Mouse (Mus musculus): Measurements from ENCODE around the gene Cxcr5. TPM values are rescaled to one million over a fixed set of nuclear protein-coding genes. Genes with fewer than 3 reads are reported as not detected.
"Not testable (repeated sequence)": the region's sequence is repeated elsewhere in the genome, so short reads cannot be mapped to it uniquely, and the experiment has no call there.

The Cxcr5 gene
- polyA plus RNA-seq, 1 experiment = 6.0 TPM

GRCm38 (mm10) chr9:44589095-44589494 lies 27.4 kb upstream of the Cxcr5 start:
- H3K4me3 ChIP-seq (replicated peaks; ENCODE audit: extremely low read depth, low read depth, low read length) = no peak overlapping the region
- no peak for TF ChIP-seq CTCF (IDR thresholded peaks at IDR 0.05; ENCODE audit: insufficient read depth, low read length)
- TF ChIP-seq POLR2A (IDR thresholded peaks at IDR 0.05; ENCODE audit: borderline replicate concordance, extremely low read depth, low read depth, low read length) = no peak
- no peak for DNase-seq
- no peaks in the 10 kb centered on the region for H3K4me1 ChIP-seq (ENCODE audit: control insufficient read depth, insufficient read depth, low read length)

GRCm38 (mm10) chr9:44588605-44589004 lies 26.9 kb upstream of the Cxcr5 start:
- no peak for DNase-seq
- Histone ChIP-seq H3K4me3 (replicated peaks; ENCODE audit: extremely low read depth, low read depth, low read length) (no peak overlapping the region), H3K4me1 (ENCODE audit: control insufficient read depth, insufficient read depth, low read length) (no peaks in the 10 kb centered on the region)
- TF ChIP-seq CTCF (IDR thresholded peaks at IDR 0.05; ENCODE audit: insufficient read depth, low read length) = no peak
- no peak for TF ChIP-seq POLR2A (IDR thresholded peaks at IDR 0.05; ENCODE audit: borderline replicate concordance, extremely low read depth, low read depth, low read length)
- 41% methylated on average over 9 of the region's 9 CpGs for WGBS

DNA sequence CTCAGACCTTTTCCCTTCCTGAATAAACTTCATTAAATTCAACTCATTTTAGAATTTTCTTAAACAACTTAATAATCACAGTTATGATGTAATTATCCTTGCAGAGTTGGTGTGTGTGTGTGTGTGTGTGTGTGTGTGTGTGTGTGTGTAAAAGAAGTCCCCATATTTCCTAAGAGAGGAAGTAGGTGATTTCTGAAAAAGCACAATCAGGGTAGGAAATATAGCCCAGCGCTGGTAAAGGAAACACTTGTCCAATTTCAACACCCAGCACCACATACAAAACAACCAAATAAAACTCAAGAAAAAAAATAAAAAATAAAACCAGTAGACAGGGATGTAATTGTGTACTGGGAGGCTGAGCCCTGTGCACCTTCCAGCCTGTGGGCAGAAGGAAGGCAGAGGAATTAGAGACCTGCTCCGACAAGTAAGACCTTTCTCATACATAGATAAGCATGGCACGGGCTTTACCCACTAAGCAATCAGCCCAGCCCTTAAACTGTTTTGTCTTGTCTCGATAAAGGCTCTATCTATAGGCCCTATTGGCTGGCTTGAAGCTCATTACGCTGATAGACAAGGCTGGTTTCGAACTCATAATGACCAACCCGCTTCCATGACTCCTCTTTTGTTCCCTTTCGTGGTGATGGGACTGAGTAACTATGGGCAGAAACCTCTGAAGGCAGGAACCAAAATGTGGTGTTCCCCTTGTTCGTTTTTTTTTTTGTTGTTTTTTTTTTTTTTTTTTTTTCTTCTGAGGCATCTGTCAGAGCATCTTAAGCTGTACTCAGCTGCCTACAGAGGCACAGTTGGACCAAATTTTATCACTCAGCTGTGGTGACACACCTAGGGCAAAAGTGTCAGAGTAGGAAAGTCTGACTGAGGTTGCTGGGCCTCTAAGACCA lies 25.8 kb upstream of the Cxcr5 start:
- no peak for DNase-seq
- TF ChIP-seq POLR2A (IDR thresholded peaks at IDR 0.05; ENCODE audit: borderline replicate concordance, extremely low read depth, low read depth, low read length) (no peak), CTCF (IDR thresholded peaks at IDR 0.05; ENCODE audit: insufficient read depth, low read length) (no peak)
- H3K4me1 ChIP-seq (ENCODE audit: control insufficient read depth, insufficient read depth, low read length) = no peaks in the 10 kb centered on the region
- H3K4me3 ChIP-seq (replicated peaks; ENCODE audit: extremely low read depth, low read depth, low read length) = no peak overlapping the region
- WGBS = 78% methylated on average over 9 of the region's 9 CpGs

GRCm38 (mm10) chr9:44586640-44587261 lies 25.1 kb upstream of the Cxcr5 start:
- WGBS = 67% methylated on average over 8 of the region's 8 CpGs
- H3K4me3 ChIP-seq (replicated peaks; ENCODE audit: extremely low read depth, low read depth, low read length) = no peak overlapping the region
- DNase-seq = no peak
- H3K4me1 ChIP-seq (ENCODE audit: control insufficient read depth, insufficient read depth, low read length) = no peaks in the 10 kb centered on the region
- TF ChIP-seq CTCF (IDR thresholded peaks at IDR 0.05; ENCODE audit: insufficient read depth, low read length) (no peak), POLR2A (IDR thresholded peaks at IDR 0.05; ENCODE audit: borderline replicate concordance, extremely low read depth, low read depth, low read length) (no peak)

GRCm38 (mm10) chr9:44582390-44582789 lies 20.7 kb upstream of the Cxcr5 start:
- WGBS = 64% methylated on average over 16 of the region's 16 CpGs
- no peak for TF ChIP-seq CTCF (IDR thresholded peaks at IDR 0.05; ENCODE audit: insufficient read depth, low read length)
- no peak for TF ChIP-seq POLR2A (IDR thresholded peaks at IDR 0.05; ENCODE audit: borderline replicate concordance, extremely low read depth, low read depth, low read length)
- Histone ChIP-seq H3K4me3 (replicated peaks; ENCODE audit: extremely low read depth, low read depth, low read length) (no peak overlapping the region), H3K4me1 (ENCODE audit: control insufficient read depth, insufficient read depth, low read length) (peaks cover 2% of the 10 kb centered on the region)
- DNase-seq = no peak

GRCm38 (mm10) chr9:44581423-44581822 lies 19.7 kb upstream of the Cxcr5 start:
- no peak for DNase-seq
- H3K4me1 ChIP-seq (ENCODE audit: control insufficient read depth, insufficient read depth, low read length) = peaks cover 2% of the 10 kb centered on the region
- no peak overlapping the region for H3K4me3 ChIP-seq (replicated peaks; ENCODE audit: extremely low read depth, low read depth, low read length)
- TF ChIP-seq POLR2A (IDR thresholded peaks at IDR 0.05; ENCODE audit: borderline replicate concordance, extremely low read depth, low read depth, low read length) = no peak
- no peak for TF ChIP-seq CTCF (IDR thresholded peaks at IDR 0.05; ENCODE audit: insufficient read depth, low read length)
- 43% methylated on average over 3 of the region's 3 CpGs for WGBS

DNA sequence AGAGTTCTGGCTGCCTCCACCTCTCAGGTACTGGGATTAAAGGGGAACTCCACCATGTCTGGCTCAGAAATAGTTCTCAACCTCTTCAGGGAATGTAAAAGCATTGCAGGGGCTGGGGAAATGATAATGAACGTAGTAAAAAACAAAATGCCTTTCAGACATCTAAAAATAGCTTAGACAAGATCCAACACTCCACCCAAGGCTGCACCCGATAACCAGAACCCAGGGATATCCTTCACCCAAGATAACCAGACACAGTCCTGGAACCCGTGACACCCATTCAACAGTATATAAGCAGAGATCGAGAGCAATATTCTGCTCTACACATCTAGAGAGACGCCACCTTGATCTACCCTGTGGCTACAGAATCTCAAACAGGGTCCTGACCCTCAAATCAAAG lies 18.4 kb upstream of the Cxcr5 start:
- H3K4me3 ChIP-seq (replicated peaks; ENCODE audit: extremely low read depth, low read depth, low read length) = no peak overlapping the region
- peaks cover 2% of the 10 kb centered on the region for H3K4me1 ChIP-seq (ENCODE audit: control insufficient read depth, insufficient read depth, low read length)
- TF ChIP-seq CTCF (IDR thresholded peaks at IDR 0.05; ENCODE audit: insufficient read depth, low read length) (no peak), POLR2A (IDR thresholded peaks at IDR 0.05; ENCODE audit: borderline replicate concordance, extremely low read depth, low read depth, low read length) (no peak)
- no peak for DNase-seq
- WGBS = 76% methylated on average over 5 of the region's 5 CpGs

DNA sequence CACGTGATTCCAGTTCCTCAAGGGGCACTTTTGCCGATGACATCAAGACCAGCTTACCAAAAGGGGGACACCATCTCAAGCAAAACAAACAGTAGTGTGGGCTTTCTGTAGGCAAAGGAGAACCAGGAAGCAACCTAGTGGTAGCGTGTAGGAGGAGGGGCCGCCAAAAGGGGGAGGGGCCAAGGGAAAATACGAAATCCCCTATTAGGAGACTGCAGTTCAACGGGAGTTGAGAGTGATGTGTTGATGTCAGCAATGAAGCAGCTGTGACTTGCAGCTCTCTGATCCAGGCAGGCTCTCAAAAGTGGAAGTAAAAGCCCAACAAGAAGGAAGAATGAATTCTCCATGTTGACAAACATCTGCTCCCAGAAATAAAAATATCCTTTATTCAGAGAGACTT lies 17.7 kb upstream of the Cxcr5 start:
- 13% methylated on average over 6 of the region's 6 CpGs for WGBS
- Histone ChIP-seq H3K4me3 (replicated peaks; ENCODE audit: extremely low read depth, low read depth, low read length) (no peak overlapping the region), H3K4me1 (ENCODE audit: control insufficient read depth, insufficient read depth, low read length) (peaks cover 2% of the 10 kb centered on the region)
- no peak for TF ChIP-seq POLR2A (IDR thresholded peaks at IDR 0.05; ENCODE audit: borderline replicate concordance, extremely low read depth, low read depth, low read length)
- no peak for TF ChIP-seq CTCF (IDR thresholded peaks at IDR 0.05; ENCODE audit: insufficient read depth, low read length)
- DNase-seq = peak; percentile 43

DNA sequence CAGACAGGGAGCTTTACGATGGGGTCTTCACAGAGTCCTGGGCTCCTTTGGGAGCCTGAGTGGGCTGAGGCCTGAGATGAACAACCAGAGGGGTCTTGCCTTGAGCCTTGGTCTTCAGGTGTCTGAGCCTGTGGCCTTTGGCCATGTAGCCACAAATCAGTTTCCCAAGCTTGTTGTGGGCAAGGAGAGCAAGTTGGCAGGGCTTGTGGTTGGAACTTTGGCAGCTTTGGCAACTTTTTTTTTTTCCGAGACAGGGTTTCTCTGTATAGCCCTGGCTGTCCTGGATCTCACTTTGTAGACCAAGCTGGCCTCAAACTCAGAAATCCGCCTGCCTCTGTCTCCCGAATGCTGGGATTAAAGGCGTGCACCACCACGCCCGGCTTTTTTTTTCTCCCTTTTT lies 14.4 kb upstream of the Cxcr5 start:
- H3K4me1 ChIP-seq (ENCODE audit: control insufficient read depth, insufficient read depth, low read length); H3K4me3 ChIP-seq (replicated peaks; ENCODE audit: extremely low read depth, low read depth, low read length); DNase-seq: not testable (repeated sequence)
- WGBS = 84% methylated on average over 7 of the region's 7 CpGs

GRCm38 (mm10) chr9:44575095-44575494 lies 13.4 kb upstream of the Cxcr5 start:
- Histone ChIP-seq H3K4me1 (ENCODE audit: control insufficient read depth, insufficient read depth, low read length) (peaks cover 5% of the 10 kb centered on the region), H3K4me3 (replicated peaks; ENCODE audit: extremely low read depth, low read depth, low read length) (no peak overlapping the region)
- DNase-seq = no peak
- TF ChIP-seq POLR2A (IDR thresholded peaks at IDR 0.05; ENCODE audit: borderline replicate concordance, extremely low read depth, low read depth, low read length) = no peak
- no peak for TF ChIP-seq CTCF (IDR thresholded peaks at IDR 0.05; ENCODE audit: insufficient read depth, low read length)
- WGBS = 83% methylated on average over 2 of the region's 2 CpGs

Data from lung, adult 2 months (tissue).